Mouse (Mus musculus): ENCODE results near the gene Ccdc153.

Ccdc153 gene

GRCm38 (mm10) chr9:44240399-44240798 lies at the start of gene Ccdc153:
Gene Ccdc153, plus strand, starts transcription at chr9:44240676.
- no peak for DNase-seq

- no peak for DNase-seq
Measured at GRCm38 (mm10) chr9:44191166-44191565, 49.3 kb upstream of the Ccdc153 start.

DNA sequence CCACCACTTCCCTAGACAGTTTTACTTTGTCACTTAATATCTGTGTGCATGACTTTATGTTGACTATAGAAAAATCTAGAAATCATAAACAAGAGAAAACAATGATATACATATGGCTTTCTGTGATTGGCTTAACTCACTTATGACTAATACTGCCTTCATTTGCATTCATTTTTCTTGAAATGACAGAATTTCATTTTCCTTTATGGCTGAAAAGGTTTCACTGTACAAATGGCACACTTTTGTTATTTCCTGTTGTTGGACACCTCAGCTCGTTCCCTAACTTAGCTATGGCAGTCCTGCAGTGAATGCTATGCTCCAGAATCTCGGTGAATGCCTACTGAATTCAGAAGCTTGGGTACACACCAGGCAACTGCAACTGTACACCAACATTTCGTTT lies 48.2 kb upstream of the Ccdc153 start:
- DNase-seq, result no peak

DNA sequence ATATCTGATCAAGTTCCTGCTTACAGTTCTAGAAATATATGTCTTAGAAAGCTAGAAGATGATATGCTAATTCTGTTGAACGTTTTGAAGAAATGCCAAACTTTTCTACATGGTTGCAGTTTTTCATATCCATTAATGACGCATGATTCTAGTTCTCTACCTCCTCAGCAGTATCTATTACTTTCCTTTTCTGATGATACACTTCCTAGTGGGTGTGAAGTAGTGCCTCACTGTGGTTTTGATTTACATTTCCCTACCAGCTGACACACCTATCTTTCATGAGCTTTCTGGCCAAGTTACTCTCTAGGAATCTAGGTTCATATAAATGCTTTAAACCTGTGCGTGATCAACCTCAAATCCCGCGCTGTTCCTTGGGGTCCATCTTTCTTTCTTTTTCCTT lies 47.7 kb upstream of the Ccdc153 start:
- DNase-seq, result no peak

DNA sequence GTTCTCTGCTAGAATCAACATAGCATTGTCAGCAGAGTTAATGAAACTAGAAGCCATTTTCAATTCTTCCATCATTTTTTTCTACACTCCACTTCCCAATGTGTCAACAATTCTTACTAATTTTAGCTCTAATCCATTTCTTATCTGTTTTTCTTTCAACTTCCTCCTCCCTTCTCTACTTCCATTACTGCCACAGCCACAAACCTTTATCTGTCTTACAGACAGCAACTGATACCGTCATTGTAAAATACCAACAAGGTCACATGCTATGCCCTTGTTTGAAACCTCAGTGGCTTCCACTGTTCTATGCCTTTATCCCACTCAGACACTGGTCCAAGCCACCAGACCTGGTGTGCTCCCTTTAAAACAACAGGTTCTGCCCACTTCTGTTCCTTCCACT lies 46.5 kb upstream of the Ccdc153 start:
- no peak for DNase-seq

DNA sequence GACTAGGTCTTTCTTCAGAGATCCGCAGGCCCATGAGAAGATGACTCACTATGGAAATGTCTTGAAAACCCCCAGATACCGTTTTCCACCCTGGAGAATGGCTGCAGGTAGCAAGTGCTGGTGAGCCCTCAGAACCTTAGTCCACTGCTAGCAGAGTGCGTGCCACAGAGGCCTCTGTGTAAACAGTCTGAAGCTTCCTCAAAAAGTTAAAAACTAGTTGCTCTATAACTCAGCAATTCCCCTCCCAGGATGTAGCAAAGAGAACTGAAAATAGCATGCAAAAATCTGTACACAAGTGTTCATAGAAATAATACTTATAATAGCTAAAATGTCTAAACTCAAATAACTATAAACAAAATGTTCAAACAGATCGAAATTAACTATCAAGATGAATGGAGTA lies 44.1 kb upstream of the Ccdc153 start:
- DNase-seq, result no peak

GRCm38 (mm10) chr9:44199166-44199565 lies 41.3 kb upstream of the Ccdc153 start:
- no peak for DNase-seq

DNA sequence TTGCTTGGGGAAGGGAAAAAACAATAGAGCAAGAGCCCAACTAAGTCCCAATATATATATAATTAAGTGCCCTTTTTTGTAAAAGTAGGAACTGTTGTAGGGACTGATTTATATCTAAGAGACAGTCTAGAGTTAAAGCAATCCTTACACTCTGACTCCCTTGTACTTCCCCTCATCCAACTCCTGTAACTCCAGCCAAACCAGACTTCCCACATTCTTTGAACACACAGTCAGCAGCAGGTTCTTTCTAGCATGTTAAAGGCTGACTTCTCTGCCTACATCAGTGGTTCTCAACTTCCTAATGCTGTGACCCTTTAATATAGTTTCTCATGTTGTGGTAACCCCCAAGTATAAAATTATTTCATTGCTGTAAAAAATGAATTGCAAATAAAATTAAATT lies 40.9 kb upstream of the Ccdc153 start:
- DNase-seq, result peak; percentile 34

DNA sequence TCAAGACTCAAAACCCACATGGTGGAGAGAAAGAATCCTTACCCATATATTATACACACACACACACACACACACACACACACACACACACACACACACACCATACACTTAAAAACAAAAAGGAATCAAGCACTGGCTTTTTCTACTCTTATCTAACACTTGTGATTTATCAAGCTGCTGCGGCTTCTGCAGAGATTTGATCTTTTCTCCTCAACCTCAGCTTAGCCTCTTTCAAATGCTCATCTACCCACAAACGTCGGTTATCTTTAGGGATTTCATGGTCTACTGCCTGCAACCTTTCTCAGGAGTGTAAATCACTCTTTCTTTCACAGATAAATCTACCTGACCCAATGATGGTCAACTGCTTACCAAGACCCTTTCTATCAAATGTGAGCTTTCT lies 40.0 kb upstream of the Ccdc153 start:
- no peak for DNase-seq

- no peak for DNase-seq
Measured at GRCm38 (mm10) chr9:44207840-44208239, 32.6 kb upstream of the Ccdc153 start.

DNA sequence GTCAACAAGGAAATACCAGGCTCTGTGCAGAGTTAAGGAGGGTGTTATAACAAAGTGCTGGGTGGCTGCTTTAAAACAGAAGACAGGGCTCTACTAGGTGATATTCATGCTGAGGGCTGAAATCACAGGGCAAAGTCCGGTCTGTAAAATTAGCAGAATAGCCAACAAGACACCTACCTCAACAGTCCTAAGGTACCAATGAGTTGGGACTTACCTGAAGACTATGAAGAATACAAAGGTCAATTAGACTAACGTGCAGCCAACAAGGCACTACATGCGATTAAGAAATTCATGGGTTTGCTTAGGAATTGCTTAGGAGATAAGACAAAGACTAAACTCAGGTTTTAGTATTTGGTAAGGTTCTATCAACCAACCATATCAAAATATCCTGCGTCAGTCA lies 31.1 kb upstream of the Ccdc153 start:
- no peak for DNase-seq

DNA sequence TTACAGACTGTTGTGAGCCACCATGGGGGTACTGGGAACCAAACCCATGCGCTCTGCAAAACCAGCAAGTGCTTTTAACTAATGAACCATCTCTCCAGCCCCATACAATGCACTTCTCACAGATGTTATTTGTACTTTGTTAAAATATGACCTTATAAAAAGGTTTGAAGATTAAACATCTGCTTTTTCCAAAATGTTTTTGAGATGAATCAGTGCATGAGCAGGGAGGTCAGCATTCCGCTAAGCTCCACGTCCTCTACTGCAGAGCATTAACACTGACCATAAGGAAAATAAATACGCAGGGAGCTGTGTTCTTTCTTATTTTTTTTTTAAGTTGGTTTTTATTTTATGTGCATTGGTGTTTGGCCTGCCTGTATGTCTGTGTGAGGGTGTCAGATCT lies 28.1 kb upstream of the Ccdc153 start:
- no peak for DNase-seq

- no peak for DNase-seq
Measured at GRCm38 (mm10) chr9:44213538-44213937, 26.9 kb upstream of the Ccdc153 start.

GRCm38 (mm10) chr9:44225993-44226392 lies 14.5 kb upstream of the Ccdc153 start:
- DNase-seq, result no peak

- no peak for DNase-seq
Measured at GRCm38 (mm10) chr9:44231609-44232008, 8.9 kb upstream of the Ccdc153 start.

DNA sequence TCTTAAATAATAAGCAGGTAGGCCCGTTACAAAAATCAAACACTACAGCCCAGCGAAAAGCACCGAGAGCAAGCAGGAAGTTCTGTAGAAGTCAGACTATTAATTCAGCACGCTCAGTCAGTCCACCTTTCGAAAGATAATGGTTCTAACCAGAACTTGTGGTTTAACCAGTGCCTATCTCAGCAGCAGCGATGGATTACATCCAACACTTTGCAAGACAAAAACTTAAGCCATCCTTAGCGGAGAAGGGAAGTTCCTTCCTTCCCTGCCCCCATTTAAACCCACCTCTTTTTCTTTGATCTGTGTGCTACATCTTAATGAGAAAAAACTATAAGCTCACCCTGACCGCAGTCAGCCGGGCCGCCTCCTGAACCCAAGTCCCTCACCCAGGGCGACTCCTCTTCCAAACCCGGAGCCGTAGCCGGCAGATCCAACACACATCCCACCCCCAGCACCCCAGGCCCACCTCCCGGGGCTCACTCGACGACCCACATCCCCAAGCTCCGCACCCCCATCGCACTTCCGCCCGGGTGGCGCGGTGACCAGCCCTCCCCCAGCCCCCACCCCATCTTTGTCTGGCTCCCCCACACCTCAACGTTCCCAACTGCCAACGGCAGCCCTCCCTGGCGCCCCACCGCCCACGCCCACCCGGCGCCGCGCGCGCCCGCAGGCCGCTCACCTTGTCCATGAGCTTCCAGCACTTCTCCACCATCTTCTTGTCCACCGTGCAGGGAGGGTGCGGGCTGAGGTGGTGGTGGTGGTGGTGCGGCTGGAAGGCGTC lies 7.3 kb upstream of the Ccdc153 start:
- DNase-seq, result peak; percentile 39

DNA sequence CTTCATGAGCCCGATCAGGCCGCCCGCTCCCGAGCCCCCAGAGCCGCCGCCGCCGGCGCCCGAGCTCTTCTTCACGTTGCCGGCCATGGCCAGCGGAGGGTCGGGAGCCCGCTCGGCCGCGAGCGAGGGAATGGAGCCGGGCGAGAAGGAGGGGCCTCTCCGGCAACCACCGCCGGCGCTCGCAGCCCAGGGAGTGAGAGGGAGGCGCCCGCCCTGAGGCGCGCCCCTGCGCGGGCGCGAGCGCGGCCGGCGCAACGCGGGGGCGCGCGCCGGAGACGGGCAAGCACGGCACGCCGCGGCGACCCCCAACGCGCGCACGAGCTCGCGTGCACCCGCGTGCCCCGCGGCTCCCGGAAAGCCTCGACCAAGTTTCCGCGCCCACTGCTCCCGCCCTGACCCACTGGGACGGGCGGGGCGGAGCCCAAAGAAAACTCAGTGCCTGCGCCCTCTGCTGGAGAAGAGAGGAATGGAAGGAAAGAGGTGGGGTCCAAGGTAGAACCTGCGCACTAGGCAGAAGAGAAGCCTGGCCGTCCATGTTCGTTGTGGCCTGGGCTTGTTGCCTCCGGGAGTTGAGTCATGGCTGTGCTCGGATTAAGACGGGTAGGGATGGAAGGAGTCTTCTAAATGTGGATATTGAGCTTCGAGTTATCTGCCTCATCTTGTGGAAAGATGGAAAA lies 6.5 kb upstream of the Ccdc153 start, which contains the start of gene Cbl:
Cbl (minus strand) TSS at position 248 of the 677 bp plus-strand sequence.
- peak; percentile 99 for DNase-seq

- DNase-seq, result peak; percentile 73
Measured at GRCm38 (mm10) chr9:44234479-44235427, 5.7 kb upstream of the Ccdc153 start.

GRCm38 (mm10) chr9:44236601-44237000 lies 3.9 kb upstream of the Ccdc153 start:
- no peak for DNase-seq

GRCm38 (mm10) chr9:44237128-44237527 lies 3.3 kb upstream of the Ccdc153 start:
- DNase-seq, result peak; percentile 81

DNA sequence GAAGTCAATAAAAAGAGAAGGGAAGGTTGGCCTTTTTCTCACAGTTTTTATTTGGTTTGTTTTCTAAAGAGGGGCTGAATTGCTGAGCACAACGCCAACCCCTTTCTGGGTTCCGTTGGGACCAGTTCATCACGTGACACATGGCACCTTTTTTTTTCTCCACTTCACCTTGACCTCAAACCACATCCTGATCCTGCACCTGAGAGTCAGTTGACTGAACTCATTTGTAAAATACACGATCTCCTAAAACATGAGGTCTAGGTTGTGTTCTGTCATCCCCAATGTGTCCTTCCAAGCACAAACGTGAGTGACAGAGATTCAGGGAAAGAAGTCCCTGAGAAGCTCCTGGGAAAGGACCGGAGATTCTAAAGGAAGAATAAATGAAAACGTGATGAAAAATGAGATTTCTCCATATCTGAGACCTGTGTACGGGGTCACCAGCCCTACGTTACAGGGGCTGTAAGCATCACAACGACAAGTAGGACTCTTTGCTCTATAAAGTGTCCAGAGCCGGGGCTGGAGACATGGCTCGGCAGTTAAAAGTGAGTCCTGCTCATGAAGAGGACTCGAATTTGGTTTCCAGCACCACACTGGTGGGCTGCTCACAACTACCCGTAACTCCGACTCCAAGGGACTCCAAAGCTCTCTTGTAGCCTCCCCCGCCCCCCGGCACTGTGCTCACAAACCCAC lies 1.8 kb upstream of the Ccdc153 start:
- DNase-seq, result no peak

- DNase-seq, result peak; percentile 58
Measured at GRCm38 (mm10) chr9:44239447-44239846, 1.0 kb upstream of the Ccdc153 start.

DNA sequence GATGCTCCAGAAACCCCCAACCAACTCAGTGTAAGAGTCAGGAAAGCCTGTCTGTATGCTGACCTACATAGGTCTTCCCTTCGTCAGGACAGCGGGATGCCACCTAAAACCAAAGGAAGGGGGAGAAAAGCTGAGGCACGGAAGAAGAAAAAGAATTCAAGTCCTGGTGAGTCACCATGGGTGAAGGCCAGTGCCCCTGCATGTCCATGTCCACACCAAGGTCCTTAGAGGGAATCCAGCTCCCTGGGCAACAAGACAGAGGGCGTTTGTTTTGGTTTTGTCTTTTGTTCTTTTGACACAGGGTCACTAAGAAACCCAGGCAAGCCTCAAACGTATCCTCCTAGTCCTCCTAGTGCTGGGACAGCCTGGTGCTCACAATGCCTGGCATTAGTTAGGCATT lies 435 bp downstream of the Ccdc153 start:
- no peak for DNase-seq
